32 mouse cellular contexts compared by ENCODE assay signal in the genomic region with DNA sequence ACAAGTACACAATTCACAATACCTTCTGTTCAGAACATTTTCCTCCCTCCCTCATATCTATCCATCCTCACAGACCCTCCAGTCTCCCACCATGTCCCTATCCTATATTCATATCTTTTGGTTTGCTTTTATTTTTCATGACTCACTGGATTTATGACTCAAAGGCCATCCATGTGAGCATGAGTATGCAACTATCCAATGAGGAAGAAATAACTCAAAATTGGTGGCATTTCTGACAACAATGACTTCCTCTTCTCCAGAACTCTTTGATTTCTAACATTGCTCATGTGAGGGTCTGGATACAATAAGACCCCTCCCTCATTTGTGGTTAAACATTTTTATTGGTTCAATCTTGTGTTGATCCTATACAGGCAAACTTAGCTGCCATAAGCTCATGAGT. TPM values are rescaled to one million over a fixed set of nuclear protein-coding genes. Genes with fewer than 3 reads are reported as not detected.
"Had no signal": no experiment of that assay in that cellular context is flagged by ENCODE, and none has a peak within 500 bp of the region (broad histone marks: within the 10 kb centered on the region; RNA-seq: fewer than 3 reads in every experiment).

No protein-coding gene starts in this region.

- H3K27ac ChIP-seq: heart, embryonic 10.5 days; hindbrain, embryonic 13.5 days; hindbrain, embryonic 15.5 days; hindbrain, postnatal 0 days; kidney, embryonic 15.5 days; kidney, postnatal 0 days; limb, embryonic 13.5 days; limb, embryonic 15.5 days; liver, embryonic 12.5 days had no signal

- DNase-seq: gastrocnemius, postnatal 14 days; gastrocnemius, postnatal 36 days; heart, adult 18-20 months; heart, postnatal 10 days; heart, postnatal 4 days; kidney, adult 11 months; kidney, adult 2 months; kidney, adult 9 months; kidney, postnatal 14 days; kidney, postnatal 36 days; layer of hippocampus, adult 9-11 months; layer of hippocampus, postnatal 36 days; left cerebral cortex, postnatal 4 days had no signal

- H3K4me3 ChIP-seq: heart, embryonic 10.5 days; heart, embryonic 12.5 days; hindbrain, embryonic 13.5 days; hindbrain, embryonic 15.5 days; kidney, embryonic 15.5 days; limb, embryonic 13.5 days; limb, embryonic 15.5 days; liver, embryonic 12.5 days had no signal

- ATAC-seq: hindbrain, postnatal 0 days; intestine, embryonic 16.5 days; liver, embryonic 12.5 days had no signal

RNA-seq across cellular contexts. Expression of gene Vmn2r26, which starts 24.0 kb away (rescaled TPM):
- total RNA-seq: gastrocnemius, adult 18-20 months; gastrocnemius, postnatal 14 days; gastrocnemius, postnatal 36 days; heart, adult 18-20 months; heart, postnatal 10 days; heart, postnatal 4 days; hindbrain, postnatal 0 days; layer of hippocampus, adult 18-20 months; layer of hippocampus, postnatal 36 days; left cerebral cortex, adult 18-20 months; left cerebral cortex, postnatal 25 days; left cerebral cortex, postnatal 4 days; liver, adult 2 months had no signal
- polyA plus RNA-seq: heart, embryonic 10.5 days; heart, embryonic 12.5 days; heart, embryonic 14.5 days; heart, embryonic 16.5 days; hindbrain, embryonic 13.5 days; hindbrain, embryonic 15.5 days; hindbrain, postnatal 0 days; kidney, adult 2 months; kidney, embryonic 15.5 days; kidney, postnatal 0 days; limb, embryonic 11.5 days; limb, embryonic 13.5 days; limb, embryonic 15.5 days; liver, adult 2 months; liver, embryonic 12.5 days had no signal
